Mouse (Mus musculus): Measurements from ENCODE around the gene Noc4l. TPM values are rescaled to one million over a fixed set of nuclear protein-coding genes. Genes with fewer than 3 reads are reported as not detected.
A peak's percentile ranks its signal among the peaks of the same experiment; 100 is the strongest.

Gene Noc4l
- polyA plus RNA-seq, 1 experiment from 2014 or later = 47.2 TPM

DNA sequence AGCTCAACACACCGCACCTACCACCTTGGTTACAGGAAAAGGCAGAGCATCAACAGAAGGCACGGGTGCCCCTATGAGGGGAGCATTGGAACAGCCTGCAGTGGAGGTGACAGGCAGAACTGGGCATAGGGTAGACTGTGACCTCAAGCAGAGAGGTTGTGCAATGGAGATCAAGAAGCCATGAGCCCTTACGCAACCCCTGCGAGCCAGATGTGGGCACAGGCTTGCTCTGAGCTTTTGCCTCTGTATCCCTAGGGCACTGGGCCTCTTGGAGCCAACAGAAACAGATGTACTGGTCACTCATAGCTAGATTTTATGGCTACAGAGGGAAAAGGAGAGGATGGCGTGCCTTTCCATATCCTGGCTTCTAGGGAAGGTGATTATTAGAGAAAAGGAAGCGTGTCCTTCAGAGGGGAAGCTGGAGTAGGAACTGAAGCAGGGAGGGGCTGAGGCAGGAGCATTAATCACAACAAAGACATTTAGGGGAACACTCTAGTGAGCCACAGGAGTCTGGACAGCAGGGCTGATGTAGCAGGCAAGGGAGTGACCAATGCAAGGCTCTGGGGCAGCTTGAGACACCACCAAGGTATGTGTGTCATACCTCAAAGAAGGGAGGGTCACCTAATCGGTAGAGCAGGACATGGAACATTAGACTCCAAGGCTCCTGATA lies 50.1 kb downstream of the Noc4l start:
- no peaks in the 10 kb centered on the region for H3K27me3 ChIP-seq (ENCODE audit: control insufficient read depth, insufficient read depth, low read length)
- no peak overlapping the region for H3K4me3 ChIP-seq (replicated peaks; ENCODE audit: low read length)
- no peak overlapping the region for H3K9ac ChIP-seq (ENCODE audit: low read length)
- WGBS = 74% methylated on average over 7 of the region's 7 CpGs
- H3K9me3 ChIP-seq (replicated peaks; ENCODE audit: control insufficient read depth, low read length) = no peaks in the 10 kb centered on the region
- no peaks in the 10 kb centered on the region for H3K36me3 ChIP-seq (ENCODE audit: control insufficient read depth, insufficient read depth, low read length)
- no peaks in the 10 kb centered on the region for H3K4me1 ChIP-seq (ENCODE audit: control insufficient read depth, insufficient read depth, low read length)
- H3K27ac ChIP-seq (ENCODE audit: low read length) = no peak overlapping the region
- H3K4me2 ChIP-seq (ENCODE audit: low read depth, low read length) = no peak overlapping the region
- ATAC-seq (ENCODE audit: insufficient read depth, low FRiP score) = no peak

Small RNA genes within 50 kb of the gene (microRNA-seq; reads per million reads assigned to microRNA genes)
- gene Mir7026 = 2.3 reads per million, percentile 11 among the genes with 10 or more reads in this experiment

Other genes with a start within 250 kb of the Noc4l start
- gene Fbrsl1, start 204.9 kb downstream of the Noc4l start, polyA plus RNA-seq (2015; fragmentation: Nextera tagmentation; extraction: Ambion mirVana) = 4.9 and 5.5 TPM in 2 replicates
- gene Galnt9, start 109.1 kb downstream of the Noc4l start, polyA plus RNA-seq (2015; fragmentation: Nextera tagmentation; extraction: Ambion mirVana) = 0.41 and 0.59 TPM in 2 replicates
- 15.1 and 16.1 TPM in 2 replicates for gene Ddx51, start within 50 bp of the Noc4l start, polyA plus RNA-seq (2015; fragmentation: Nextera tagmentation; extraction: Ambion mirVana)
- gene Ep400, start 117.3 kb upstream of the Noc4l start, polyA plus RNA-seq (2015; fragmentation: Nextera tagmentation; extraction: Ambion mirVana) = 30.8 and 42.4 TPM in 2 replicates
- 37.8 and 38.3 TPM in 2 replicates for gene Pus1, start 127.2 kb upstream of the Noc4l start, polyA plus RNA-seq (2015; fragmentation: Nextera tagmentation; extraction: Ambion mirVana)
- gene Ulk1, start 156.7 kb upstream of the Noc4l start, polyA plus RNA-seq (2015; fragmentation: Nextera tagmentation; extraction: Ambion mirVana) = 12.0 and 12.8 TPM in 2 replicates
- gene Hscb, start 186.4 kb upstream of the Noc4l start, polyA plus RNA-seq (2015; fragmentation: Nextera tagmentation; extraction: Ambion mirVana) = 23.9 and 28.7 TPM in 2 replicates
- 29.2 and 31.3 TPM in 2 replicates for gene Chek2, start 186.6 kb upstream of the Noc4l start, polyA plus RNA-seq (2015; fragmentation: Nextera tagmentation; extraction: Ambion mirVana)
- 7.5 and 9.0 TPM in 2 replicates for gene Ttc28, start 226.4 kb upstream of the Noc4l start, polyA plus RNA-seq (2015; fragmentation: Nextera tagmentation; extraction: Ambion mirVana)

Data from stomach, embryonic 16.5 days (tissue).